Mouse (Mus musculus) MEL (cell line): ENCODE measurements at regions not wholly inside any gene's neighbourhood (a gene's known extent, or its start where the extent isn't known, plus 50 kb on each side); places are given as distances from the start of the nearest gene placed in this dataset.

Experiments used
- CTCF ChIP-seq, 3 experiments: IDR thresholded peaks in 2 of 3; conservative IDR thresholded peaks in 1 of 3; 2 replicates each; pipeline ENCODE4 v1.5.1; 2011 to 2012; ENCODE audit warnings: low read length in 3 of 3, low read depth in 2 of 3, mild to moderate bottlenecking in 2 of 3, improper control_type of control experiment in 1 of 3, inconsistent platforms in 1 of 3, mixed read lengths in 1 of 3, moderate library complexity in 1 of 3; ENCODE audit not compliant: control insufficient read depth in 1 of 3, insufficient read depth in 1 of 3, poor library complexity in 1 of 3, severe bottlenecking in 1 of 3
- MAFK ChIP-seq: IDR thresholded peaks from 2 replicates; pipeline ENCODE4 v1.6.1; 2011; ENCODE audit warnings: low read depth, mild to moderate bottlenecking, low read length, improper control_type of control experiment, borderline replicate concordance
- MAX ChIP-seq: IDR thresholded peaks from 2 replicates; pipeline ENCODE4 v1.6.1; 2011; ENCODE audit warnings: low read length, improper control_type of control experiment
- POLR2AphosphoS2 ChIP-seq: IDR thresholded peaks from 2 replicates; pipeline ENCODE4 v1.6.1; 2011; ENCODE audit warnings: low read length, improper control_type of control experiment

GRCm38 (mm10) chr1:120911962-120912670 lies 309.9 kb downstream of the En1 start:
- TF ChIP-seq POLR2AphosphoS2 (no peak), MAFK (no peak), CTCF (IDR thresholded peaks at IDR 0.05 in 2 of 3, conservative IDR thresholded peaks at IDR 0.05 in 1 of 3; ENCODE audit: control insufficient read depth in 1 of 3, insufficient read depth in 1 of 3, low read depth in 2 of 3, low read length in 3 of 3, poor library complexity in 1 of 3, severe bottlenecking in 1 of 3) (no peak), MAX (no peak)
